Mouse (Mus musculus): ENCODE results near the gene Padi4.

DNA sequence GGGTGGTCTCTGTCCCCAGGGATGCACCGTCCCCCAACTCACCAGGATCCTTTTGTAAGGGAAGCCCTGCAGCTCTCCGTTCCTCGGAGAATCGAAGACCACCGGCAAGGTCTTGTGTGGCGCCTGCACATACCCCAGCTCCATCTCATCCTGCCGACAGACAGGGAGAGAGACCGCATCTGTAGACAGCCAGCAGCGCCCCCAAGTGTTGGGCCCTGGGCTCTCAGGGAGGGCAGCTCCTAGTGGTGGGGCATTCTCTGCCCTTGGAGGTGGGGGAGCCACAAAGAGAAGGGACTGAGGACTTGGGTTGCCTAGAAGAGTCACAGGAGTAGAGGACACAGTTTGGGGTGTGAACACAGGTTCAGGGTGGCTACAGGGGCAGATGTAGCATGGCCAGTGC lies 19.8 kb upstream of the Padi4 start:
- no peak for TF ChIP-seq GATA1 (IDR thresholded peaks at IDR 0.05; ENCODE audit: borderline replicate concordance, low read length)
- TF ChIP-seq FLI1 (IDR thresholded peaks at IDR 0.05; ENCODE audit: low read length) = no peak

All from megakaryocyte, embryonic 14.5 days (primary cell).